Mouse (Mus musculus) C2C12 (cell line): ENCODE measurements around the gene Clcn3.

Experiments used
- CTCF ChIP-seq: IDR thresholded peaks from one replicate; pipeline ENCODE4 v1.5.1; 2011; ENCODE audit not compliant: control insufficient read depth, insufficient read depth, insufficient read length
- FOSL1 ChIP-seq: IDR thresholded peaks from one replicate; pipeline ENCODE4 v1.8.0; 2011; ENCODE audit warnings: mild to moderate bottlenecking, low read length; ENCODE audit not compliant: poor library complexity, insufficient read depth, severe bottlenecking
- MAX ChIP-seq: IDR thresholded peaks from one replicate; pipeline ENCODE4 v1.6.1; 2011; ENCODE audit warnings: mild to moderate bottlenecking, control low read depth
- MYOD1 ChIP-seq: IDR thresholded peaks from one replicate; pipeline ENCODE4 v1.6.1; 2011; ENCODE audit warnings: low read depth; ENCODE audit not compliant: control insufficient read depth, insufficient read length
- MYOG ChIP-seq: IDR thresholded peaks from one replicate; pipeline ENCODE4 v1.6.1; 2011; ENCODE audit not compliant: control insufficient read depth, insufficient read length; ENCODE audit errors: extremely low read depth
- USF1 ChIP-seq: IDR thresholded peaks from one replicate; pipeline ENCODE4 v1.6.1; 2011; ENCODE audit warnings: low read depth, mild to moderate bottlenecking, control low read depth, moderate library complexity

- TF ChIP-seq CTCF: no peak
- no peak for TF ChIP-seq USF1
- TF ChIP-seq MAX: no peak
- TF ChIP-seq FOSL1: no peak
- no peak for TF ChIP-seq MYOG
- no peak for TF ChIP-seq MYOD1
Measured at GRCm38 (mm10) chr8:60965741-60966140, 17.4 kb downstream of the Clcn3 start.
